Mouse (Mus musculus) kidney, embryonic 16.5 days (tissue): ENCODE results near the gene Fam222b. TPM values are rescaled to one million over a fixed set of nuclear protein-coding genes. Genes with fewer than 3 reads are reported as not detected.
"Not testable (repeated sequence)": the region's sequence is repeated elsewhere in the genome, so short reads cannot be mapped to it uniquely, and the experiment has no call there.

ENCODE experiments used
- ATAC-seq: fragments of 200-750 bp; cut with Nextera tagmentation; 2 replicates; pipeline ENCODE4 v1.8.0; 2017; ENCODE audit warnings: moderate TSS enrichment; ENCODE audit not compliant: low FRiP score, low TSS enrichment
- H3K27ac ChIP-seq: fragments of 300-500 bp; sonication (generic); 2 replicates; pipeline ENCODE4 v1.5.1; 2014; ENCODE audit warnings: low read length
- H3K27me3 ChIP-seq: fragments of 300-500 bp; sonication (generic); 2 replicates; pipeline ENCODE4 v1.6.1; 2014; ENCODE audit warnings: low read length, control low read depth, mixed read lengths; ENCODE audit not compliant: insufficient read depth
- H3K36me3 ChIP-seq: fragments of 300-500 bp; sonication (generic); 2 replicates; pipeline ENCODE4 v1.6.1; 2014; ENCODE audit warnings: low read length, control low read depth, mixed read lengths; ENCODE audit not compliant: insufficient read depth
- H3K4me1 ChIP-seq: fragments of 300-500 bp; sonication (generic); 2 replicates; pipeline ENCODE4 v1.6.1; 2014; ENCODE audit warnings: low read length, control low read depth, mixed read lengths; ENCODE audit not compliant: insufficient read depth
- H3K4me2 ChIP-seq: fragments of 300-500 bp; sonication (generic); replicated peaks from 2 replicates; pipeline ENCODE4 v1.6.1; 2014; ENCODE audit warnings: low read depth, low read length
- H3K4me3 ChIP-seq: fragments of 300-500 bp; sonication (generic); 2 replicates; pipeline ENCODE4 v1.5.1; 2014; ENCODE audit warnings: mild to moderate bottlenecking, low read length
- H3K9ac ChIP-seq: fragments of 300-500 bp; sonication (generic); replicated peaks from 2 replicates; pipeline ENCODE4 v1.6.1; 2014; ENCODE audit warnings: low read length
- H3K9me3 ChIP-seq: fragments of 300-500 bp; sonication (generic); 2 replicates; pipeline ENCODE4 v1.6.1; 2016; ENCODE audit warnings: low read length, control low read depth
- WGBS: fragments of 180-500 bp; shearing (Covaris S2); extraction: QIAGEN DNeasy Blood & Tissue Kit; methylation state at CpG from one replicate; pipeline ENCODE4 v1.1.7; 2014; 5-methylcytosine and 5-hydroxymethylcytosine counted together
- polyA plus RNA-seq: library from polyadenylated mRNA; unstranded; fragments of >200 nt; fragmentation: Nextera tagmentation; extraction: Ambion mirVana; gene quantifications from 2 replicates; pipeline ENCODE4 v1.2.1, GENCODE M21; 2015

The Fam222b gene
- polyA plus RNA-seq, 1 experiment from 2014 or later = 14.8 TPM

DNA sequence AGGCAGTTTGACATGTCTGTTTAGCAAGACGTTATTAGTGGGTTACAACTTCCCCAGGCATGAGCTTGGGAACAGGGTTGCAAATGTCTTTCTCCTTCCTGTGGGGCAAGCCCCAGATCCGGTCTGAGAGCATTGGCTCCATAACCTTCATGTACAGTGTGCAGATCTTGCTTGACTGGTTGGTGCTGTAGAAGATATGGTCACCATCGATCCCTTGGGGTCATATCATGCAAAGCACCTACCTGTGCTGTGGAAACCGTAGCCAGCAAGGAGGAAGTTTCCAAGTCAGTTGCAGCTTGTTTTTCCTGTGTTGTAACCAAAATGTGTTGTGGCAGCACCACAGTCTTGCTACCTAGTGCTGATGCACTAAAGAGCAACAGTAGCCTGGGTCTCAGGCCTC is 32.3 kb downstream of the Fam222b start:
- WGBS = 70% methylated on average over 4 of the region's 4 CpGs
- H3K9me3 ChIP-seq = no peaks in the 10 kb centered on the region
- no peak overlapping the region for H3K4me3 ChIP-seq
- H3K27me3 ChIP-seq = no peaks in the 10 kb centered on the region
- no peak overlapping the region for H3K27ac ChIP-seq
- H3K4me2 ChIP-seq = no peak overlapping the region
- H3K4me1 ChIP-seq = peaks cover 17% of the 10 kb centered on the region; the same call in 1 of the 2 replicates
- no peaks in the 10 kb centered on the region for H3K36me3 ChIP-seq
- H3K9ac ChIP-seq = no peak overlapping the region
- no peak for ATAC-seq

GRCm38 (mm10) chr11:78129458-78129857 is 35.0 kb downstream of the Fam222b start:
- no peak overlapping the region for H3K9ac ChIP-seq
- no peaks in the 10 kb centered on the region for H3K27me3 ChIP-seq
- no peaks in the 10 kb centered on the region for H3K9me3 ChIP-seq
- H3K27ac ChIP-seq = no peak overlapping the region
- no peak for ATAC-seq
- H3K36me3 ChIP-seq = no peaks in the 10 kb centered on the region
- WGBS = 62% methylated on average over 8 of the region's 8 CpGs
- no peak overlapping the region for H3K4me3 ChIP-seq
- no peak overlapping the region for H3K4me2 ChIP-seq
- H3K4me1 ChIP-seq = peaks cover 17% of the 10 kb centered on the region; the same call in 1 of the 2 replicates

DNA sequence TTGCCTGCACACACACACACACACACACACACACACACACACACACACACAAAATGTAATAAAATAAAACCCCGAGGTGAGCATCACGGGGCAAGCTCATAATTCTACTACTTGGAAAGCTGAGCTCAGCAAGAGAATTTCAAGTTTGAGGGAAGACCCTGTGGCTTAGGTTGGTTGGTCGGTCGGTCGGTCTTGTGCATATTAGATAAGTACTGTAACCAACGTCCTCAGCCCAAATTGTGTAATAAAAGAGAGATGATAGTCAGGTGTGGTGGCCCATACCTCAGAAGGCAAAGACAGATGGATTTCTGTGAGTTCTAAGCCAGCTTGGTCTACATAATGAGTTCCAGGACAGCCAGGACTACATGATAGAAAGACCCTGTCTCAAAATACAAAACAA is 39.5 kb downstream of the Fam222b start:
- ATAC-seq = no peak
- Histone ChIP-seq H3K4me2 (no peak overlapping the region), H3K4me3 (no peak overlapping the region), H3K36me3 (no peaks in the 10 kb centered on the region), H3K27ac (no peak overlapping the region), H3K9me3 (no peaks in the 10 kb centered on the region), H3K9ac (no peak overlapping the region), H3K27me3 (no peaks in the 10 kb centered on the region), H3K4me1 (no peaks in the 10 kb centered on the region)
- 89% methylated on average over 6 of the region's 6 CpGs for WGBS

GRCm38 (mm10) chr11:78134344-78134743 is 39.9 kb downstream of the Fam222b start:
- H3K9me3 ChIP-seq = no peaks in the 10 kb centered on the region
- no peak for ATAC-seq
- WGBS = 82% methylated on average over 3 of the region's 3 CpGs
- H3K9ac ChIP-seq = no peak overlapping the region
- no peaks in the 10 kb centered on the region for H3K27me3 ChIP-seq
- no peak overlapping the region for H3K4me2 ChIP-seq
- H3K36me3 ChIP-seq = no peaks in the 10 kb centered on the region
- no peaks in the 10 kb centered on the region for H3K4me1 ChIP-seq
- no peak overlapping the region for H3K4me3 ChIP-seq
- no peak overlapping the region for H3K27ac ChIP-seq

DNA sequence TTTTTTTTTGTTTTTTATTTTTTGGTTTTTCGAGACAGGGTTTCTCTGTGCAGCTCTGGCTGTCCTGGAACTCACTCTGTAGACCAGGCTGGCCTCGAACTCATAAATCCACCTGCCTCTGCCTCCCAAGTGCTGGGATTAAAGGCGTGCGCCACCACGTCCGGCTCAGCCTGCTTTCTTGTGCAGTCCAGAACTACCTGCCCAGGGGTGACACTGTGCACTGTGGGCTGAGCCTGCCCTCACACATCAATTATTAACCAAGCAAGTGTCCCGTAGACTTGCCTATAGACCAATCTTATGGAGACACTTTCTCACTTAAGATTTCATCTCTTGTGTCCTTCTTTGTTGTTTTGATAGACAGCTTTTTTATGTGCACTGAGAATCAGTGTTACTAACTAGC is 40.9 kb downstream of the Fam222b start:
- WGBS = 74% methylated on average over 7 of the region's 7 CpGs
- not testable (repeated sequence) for H3K4me3 ChIP-seq, H3K4me2 ChIP-seq, ATAC-seq, H3K36me3 ChIP-seq, H3K27ac ChIP-seq, H3K9ac ChIP-seq, H3K9me3 ChIP-seq, H3K4me1 ChIP-seq, H3K27me3 ChIP-seq

DNA sequence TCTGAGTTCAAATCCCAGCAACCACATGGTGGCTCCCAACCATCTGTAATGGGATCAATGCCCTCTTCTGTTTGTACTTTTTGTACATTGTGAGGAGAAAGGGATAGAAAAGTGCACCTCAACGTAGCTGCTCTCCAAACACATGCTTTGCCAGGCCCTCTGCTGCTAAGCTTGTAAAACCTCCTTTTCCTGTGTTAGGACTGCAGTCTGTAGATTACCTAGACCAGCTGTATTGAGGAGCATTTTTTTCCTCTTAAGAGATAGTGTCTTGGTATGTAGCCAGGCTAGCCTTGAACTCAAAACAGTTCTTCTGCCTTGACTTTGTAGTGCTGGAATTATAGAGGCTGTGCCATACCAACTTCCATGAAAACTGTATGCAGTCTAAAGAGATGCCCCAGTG is 41.7 kb downstream of the Fam222b start:
- Histone ChIP-seq H3K36me3 (no peaks in the 10 kb centered on the region), H3K4me3 (no peak overlapping the region), H3K27me3 (no peaks in the 10 kb centered on the region), H3K9me3 (no peaks in the 10 kb centered on the region), H3K4me1 (no peaks in the 10 kb centered on the region), H3K4me2 (no peak overlapping the region), H3K27ac (no peak overlapping the region), H3K9ac (no peak overlapping the region)
- 86% methylated on average over 1 of the region's 1 CpGs for WGBS
- no peak for ATAC-seq

DNA sequence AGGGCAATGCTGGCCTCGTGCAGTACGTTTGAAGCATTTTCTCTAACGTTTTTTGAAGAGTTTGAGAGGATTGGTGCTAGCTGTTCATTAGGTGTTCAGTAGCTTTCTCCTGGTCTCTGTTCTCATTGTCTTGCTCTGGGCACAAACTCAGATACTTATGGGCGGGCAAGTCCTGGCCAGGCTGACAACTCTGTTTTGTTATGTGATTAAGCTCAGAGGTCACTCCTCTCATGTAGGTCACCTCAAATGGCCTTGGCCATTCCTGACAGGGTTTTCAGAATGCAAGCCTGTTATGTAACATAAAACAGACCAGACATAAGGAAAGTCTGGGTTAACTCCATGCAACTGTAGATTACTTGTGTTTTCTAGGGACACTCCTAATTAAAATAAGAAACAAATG is 43.1 kb downstream of the Fam222b start:
- H3K4me2 ChIP-seq = no peak overlapping the region
- H3K27me3 ChIP-seq = no peaks in the 10 kb centered on the region
- H3K4me3 ChIP-seq = no peak overlapping the region
- 86% methylated on average over 4 of the region's 4 CpGs for WGBS
- H3K9ac ChIP-seq = no peak overlapping the region
- no peaks in the 10 kb centered on the region for H3K36me3 ChIP-seq
- no peak for ATAC-seq
- no peaks in the 10 kb centered on the region for H3K9me3 ChIP-seq
- no peaks in the 10 kb centered on the region for H3K4me1 ChIP-seq
- H3K27ac ChIP-seq = no peak overlapping the region

DNA sequence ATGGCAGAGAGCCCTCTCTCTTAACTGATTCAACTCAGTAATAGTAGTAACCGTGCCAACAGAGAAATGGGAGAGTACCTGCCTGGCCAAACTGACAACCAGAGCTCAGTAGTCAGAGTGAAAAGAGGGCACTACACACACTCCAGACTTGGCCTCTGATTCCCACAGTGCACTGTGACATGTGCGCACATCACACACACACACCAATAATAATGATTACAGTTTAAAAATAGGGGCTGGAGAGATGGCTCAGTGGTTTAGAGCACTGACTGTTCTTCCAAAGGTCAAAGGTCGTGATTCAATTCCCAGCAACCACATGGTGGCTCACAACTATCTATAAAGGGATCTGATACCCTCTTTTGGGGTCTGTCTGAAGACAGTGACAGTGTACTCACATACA is 43.6 kb downstream of the Fam222b start:
- ATAC-seq = no peak
- Histone ChIP-seq H3K9ac (no peak overlapping the region), H3K4me3 (no peak overlapping the region), H3K9me3 (no peaks in the 10 kb centered on the region), H3K4me2 (no peak overlapping the region), H3K4me1 (no peaks in the 10 kb centered on the region), H3K27me3 (no peaks in the 10 kb centered on the region), H3K27ac (no peak overlapping the region), H3K36me3 (no peaks in the 10 kb centered on the region)
- WGBS = 83% methylated on average over 3 of the region's 3 CpGs

GRCm38 (mm10) chr11:78140665-78141064 is 46.2 kb downstream of the Fam222b start:
- Histone ChIP-seq H3K4me2 (no peak overlapping the region), H3K36me3 (peaks cover 20% of the 10 kb centered on the region), H3K27me3 (no peaks in the 10 kb centered on the region), H3K27ac (no peak overlapping the region), H3K4me1 (no peaks in the 10 kb centered on the region), H3K9me3 (no peaks in the 10 kb centered on the region), H3K9ac (no peak overlapping the region), H3K4me3 (no peak overlapping the region)
- no peak for ATAC-seq
- 76% methylated on average over 5 of the region's 5 CpGs for WGBS

- no peaks in the 10 kb centered on the region for H3K27me3 ChIP-seq
- H3K36me3 ChIP-seq = peaks cover 25% of the 10 kb centered on the region
- H3K9ac ChIP-seq = no peak overlapping the region
- no peak overlapping the region for H3K4me3 ChIP-seq
- no peaks in the 10 kb centered on the region for H3K4me1 ChIP-seq
- no peak overlapping the region for H3K4me2 ChIP-seq
- 87% methylated on average over 2 of the region's 2 CpGs for WGBS
- ATAC-seq = no peak
- no peaks in the 10 kb centered on the region for H3K9me3 ChIP-seq
- no peak overlapping the region for H3K27ac ChIP-seq
Measured at GRCm38 (mm10) chr11:78143520-78143919, 49.1 kb downstream of the Fam222b start.

- no peak for ATAC-seq
- no peaks in the 10 kb centered on the region for H3K9me3 ChIP-seq
- 89% methylated on average over 5 of the region's 5 CpGs for WGBS
- peaks cover 36% of the 10 kb centered on the region for H3K36me3 ChIP-seq
- H3K9ac ChIP-seq = no peak overlapping the region
- no peak overlapping the region for H3K4me2 ChIP-seq
- 0 out of 2 replicates have a peak overlapping the region, but pooled peaks have one; percentile 20 for H3K27ac ChIP-seq
- no peak overlapping the region for H3K4me3 ChIP-seq
- H3K4me1 ChIP-seq = no peaks in the 10 kb centered on the region
- H3K27me3 ChIP-seq = no peaks in the 10 kb centered on the region
Measured at GRCm38 (mm10) chr11:78146168-78146567, 51.7 kb downstream of the Fam222b start.
